ENCODE assay signal across 15 mouse cellular contexts in genomic region chr5:36129661-36130060, GRCm38 (mm10).
DNase-seq lines count a peak whose midpoint lies in the region; ATAC-seq lines count a peak whose summit lies in the region.
"Had no signal": no experiment of that assay in that cellular context is flagged by ENCODE, and none has a peak within 500 bp of the region (broad histone marks: within the 10 kb centered on the region; RNA-seq: fewer than 3 reads in every experiment).

No protein-coding gene starts in this region.

- H3K9ac ChIP-seq in forebrain, embryonic 15.5 days (replicated peaks), result no peak overlapping the region
- no peak overlapping the region for H3K9ac ChIP-seq in neural tube, embryonic 13.5 days
- H3K9ac ChIP-seq: heart, embryonic 15.5 days; intestine, embryonic 15.5 days; limb, embryonic 12.5 days; stomach, embryonic 15.5 days had no signal

- H3K9me3 ChIP-seq in forebrain, embryonic 15.5 days, result no peaks in the 10 kb centered on the region
- no peaks in the 10 kb centered on the region for H3K9me3 ChIP-seq in forebrain, embryonic 10.5 days
- no peaks in the 10 kb centered on the region for H3K9me3 ChIP-seq in neural tube, embryonic 13.5 days
- H3K9me3 ChIP-seq: heart, embryonic 15.5 days; intestine, embryonic 15.5 days; limb, embryonic 12.5 days; megakaryocyte, embryonic 14.5 days; stomach, embryonic 15.5 days had no signal

- ATAC-seq in forebrain, embryonic 15.5 days (replicated peaks), result no peak
- ATAC-seq in neural tube, embryonic 13.5 days (ENCODE audit: low read depth), result no peak
- ATAC-seq: intestine, embryonic 15.5 days had no signal

- no peaks in the 10 kb centered on the region for H3K27me3 ChIP-seq in forebrain, embryonic 15.5 days
- no peaks in the 10 kb centered on the region for H3K27me3 ChIP-seq in forebrain, embryonic 10.5 days (ENCODE audit: poor library complexity, severe bottlenecking)
- 0 out of 2 replicates have a peak, but pooled peaks cover 3% of the 10 kb centered on the region for H3K27me3 ChIP-seq in neural tube, embryonic 13.5 days
- H3K27me3 ChIP-seq: heart, embryonic 15.5 days; intestine, embryonic 15.5 days; limb, embryonic 12.5 days; stomach, embryonic 15.5 days had no signal

- H3K27ac ChIP-seq in forebrain, embryonic 15.5 days (replicated peaks), result peak overlapping the region; percentile 57; the same call in 1 of the 2 replicates
- no peak overlapping the region for H3K27ac ChIP-seq in forebrain, embryonic 10.5 days
- peak overlapping the region; percentile 72; the same call in 1 of the 2 replicates for H3K27ac ChIP-seq in neural tube, embryonic 13.5 days (replicated peaks)
- H3K27ac ChIP-seq: intestine, embryonic 15.5 days; left cerebral cortex, adult 2 months; limb, embryonic 12.5 days; stomach, embryonic 15.5 days had no signal

- no peak overlapping the region for H3K4me3 ChIP-seq in forebrain, embryonic 15.5 days
- no peak overlapping the region for H3K4me3 ChIP-seq in forebrain, embryonic 10.5 days
- no peak overlapping the region for H3K4me3 ChIP-seq in neural tube, embryonic 13.5 days
- H3K4me3 ChIP-seq: heart, embryonic 15.5 days; intestine, embryonic 15.5 days; left cerebral cortex, adult 2 months; limb, embryonic 12.5 days; megakaryocyte, embryonic 14.5 days; stomach, embryonic 15.5 days had no signal

- no peak for DNase-seq in forebrain, embryonic 10.5 days (ENCODE audit: extremely low spot score, low spot score)
- DNase-seq in layer of hippocampus, adult 18-20 months (ENCODE audit: low spot score in 2 of 2), result peak; percentile 27 to 49
- DNase-seq in layer of hippocampus, postnatal 10 days (ENCODE audit: low spot score in 2 of 2), result no peak
- no peak for DNase-seq in neural tube, embryonic 10.5 days (ENCODE audit: extremely low spot score, low spot score)
- peak; percentile 46 for DNase-seq in skeletal muscle tissue, adult 2 months (ENCODE audit: low read depth, low spot score)
- DNase-seq in spleen, postnatal 10 days (ENCODE audit: low spot score in 2 of 2), result no peak
- DNase-seq: B cell, adult 2 months had no signal

- H3K4me2 ChIP-seq in forebrain, embryonic 15.5 days (replicated peaks), result no peak overlapping the region
- H3K4me2 ChIP-seq in neural tube, embryonic 13.5 days, result no peak overlapping the region
- H3K4me2 ChIP-seq: heart, embryonic 15.5 days; intestine, embryonic 15.5 days; limb, embryonic 12.5 days; stomach, embryonic 15.5 days had no signal

- H3K36me3 ChIP-seq in forebrain, embryonic 15.5 days, result no peaks in the 10 kb centered on the region
- no peaks in the 10 kb centered on the region for H3K36me3 ChIP-seq in forebrain, embryonic 10.5 days (replicated peaks)
- H3K36me3 ChIP-seq in neural tube, embryonic 13.5 days, result no peaks in the 10 kb centered on the region
- H3K36me3 ChIP-seq: heart, embryonic 15.5 days; intestine, embryonic 15.5 days; limb, embryonic 12.5 days; stomach, embryonic 15.5 days had no signal

- H3K4me1 ChIP-seq in forebrain, embryonic 15.5 days, result peaks cover 30% of the 10 kb centered on the region
- H3K4me1 ChIP-seq in forebrain, embryonic 10.5 days, result peaks cover 19% of the 10 kb centered on the region; the same call in 1 of the 2 replicates
- H3K4me1 ChIP-seq in neural tube, embryonic 13.5 days (replicated peaks), result peaks cover 43% of the 10 kb centered on the region
- H3K4me1 ChIP-seq: megakaryocyte, embryonic 14.5 days had no signal

- WGBS in forebrain, embryonic 15.5 days, result 58% methylated on average over 2 of the region's 2 CpGs
- WGBS in forebrain, embryonic 10.5 days, result 76% methylated on average over 2 of the region's 2 CpGs
- WGBS in neural tube, embryonic 13.5 days, result 76% methylated on average over 2 of the region's 2 CpGs

Comparison
In these comparisons a context has a peak if more than half of its experiments do, and no peak if none do; other contexts are left out.
1. DNase-seq: peak in layer of hippocampus, adult 18-20 months (2 of 2) and skeletal muscle tissue, adult 2 months (single experiment); none in forebrain, embryonic 10.5 days (single experiment), layer of hippocampus, postnatal 10 days (0 of 2), neural tube, embryonic 10.5 days (single experiment) and spleen, postnatal 10 days (0 of 2).